Mouse (Mus musculus) embryonic fibroblast, embryonic 13.5 days (primary cell): ENCODE measurements around the gene Rpl10.

Experiments
- CTCF ChIP-seq: IDR thresholded peaks from 2 replicates; pipeline ENCODE4 v1.5.1; 2011; ENCODE audit warnings: mild to moderate bottlenecking, control low read depth, low read length, moderate library complexity, borderline replicate concordance; ENCODE audit not compliant: insufficient read depth
- POLR2A ChIP-seq: IDR thresholded peaks from 2 replicates; pipeline ENCODE4 v1.6.1; 2011; ENCODE audit warnings: low read depth, mild to moderate bottlenecking, control low read depth, low read length, moderate library complexity

GRCm38 (mm10) chrX:74283092-74283437 is 12.5 kb downstream of the Rpl10 start:
- TF ChIP-seq CTCF (no peak), POLR2A (no peak)
